Mouse (Mus musculus): Measurements from ENCODE around the gene Lrrfip2. TPM values are rescaled to one million over a fixed set of nuclear protein-coding genes. Genes with fewer than 3 reads are reported as not detected.

Gene Lrrfip2
- total RNA-seq, 1 experiment from 2014 or later: 97.4 TPM

GRCm38 (mm10) chr9:111204601-111205375 is 87.4 kb downstream of the Lrrfip2 start:
- no peak for ATAC-seq (ENCODE audit: extremely low read depth, insufficient number of reproducible peaks, low FRiP score, poor library complexity, severe bottlenecking)

- no peak for ATAC-seq (ENCODE audit: extremely low read depth, insufficient number of reproducible peaks, low FRiP score, poor library complexity, severe bottlenecking)
These were observed 90.3 kb downstream of the Lrrfip2 start for GRCm38 (mm10) chr9:111207683-111208082.

GRCm38 (mm10) chr9:111208185-111208584 is 90.8 kb downstream of the Lrrfip2 start:
- no peak for ATAC-seq (ENCODE audit: extremely low read depth, insufficient number of reproducible peaks, low FRiP score, poor library complexity, severe bottlenecking)

GRCm38 (mm10) chr9:111209158-111209699 is 91.8 kb downstream of the Lrrfip2 start:
- no peak for ATAC-seq (ENCODE audit: extremely low read depth, insufficient number of reproducible peaks, low FRiP score, poor library complexity, severe bottlenecking)

GRCm38 (mm10) chr9:111210412-111210811 is 93.0 kb downstream of the Lrrfip2 start:
- ATAC-seq (ENCODE audit: extremely low read depth, insufficient number of reproducible peaks, low FRiP score, poor library complexity, severe bottlenecking): no peak

GRCm38 (mm10) chr9:111211122-111212041 is 94.0 kb downstream of the Lrrfip2 start:
- no peak for ATAC-seq (ENCODE audit: extremely low read depth, insufficient number of reproducible peaks, low FRiP score, poor library complexity, severe bottlenecking)

GRCm38 (mm10) chr9:111213501-111213900 is 96.1 kb downstream of the Lrrfip2 start:
- no peak for ATAC-seq (ENCODE audit: extremely low read depth, insufficient number of reproducible peaks, low FRiP score, poor library complexity, severe bottlenecking)

GRCm38 (mm10) chr9:111216424-111216823 is 99.0 kb downstream of the Lrrfip2 start:
- 0 out of 2 replicates have a peak, but pooled peaks have one; percentile 36 for ATAC-seq (ENCODE audit: extremely low read depth, insufficient number of reproducible peaks, low FRiP score, poor library complexity, severe bottlenecking)

- ATAC-seq (ENCODE audit: extremely low read depth, insufficient number of reproducible peaks, low FRiP score, poor library complexity, severe bottlenecking): 0 out of 2 replicates have a peak, but pooled peaks have one; percentile 26
These were observed 103.2 kb downstream of the Lrrfip2 start for GRCm38 (mm10) chr9:111220551-111221080.

- no peak for ATAC-seq (ENCODE audit: extremely low read depth, insufficient number of reproducible peaks, low FRiP score, poor library complexity, severe bottlenecking)
These were observed 104.2 kb downstream of the Lrrfip2 start for GRCm38 (mm10) chr9:111221580-111221979.

GRCm38 (mm10) chr9:111223406-111223805 is 106.0 kb downstream of the Lrrfip2 start:
- no peak for ATAC-seq (ENCODE audit: extremely low read depth, insufficient number of reproducible peaks, low FRiP score, poor library complexity, severe bottlenecking)

GRCm38 (mm10) chr9:111228446-111228845 is 111.1 kb downstream of the Lrrfip2 start:
- ATAC-seq (ENCODE audit: extremely low read depth, insufficient number of reproducible peaks, low FRiP score, poor library complexity, severe bottlenecking): no peak

- no peak for ATAC-seq (ENCODE audit: extremely low read depth, insufficient number of reproducible peaks, low FRiP score, poor library complexity, severe bottlenecking)
These were observed 117.3 kb downstream of the Lrrfip2 start for GRCm38 (mm10) chr9:111234701-111235100.

- ATAC-seq (ENCODE audit: extremely low read depth, insufficient number of reproducible peaks, low FRiP score, poor library complexity, severe bottlenecking): no peak
These were observed 120.3 kb downstream of the Lrrfip2 start for GRCm38 (mm10) chr9:111237726-111238125.

GRCm38 (mm10) chr9:111239821-111240220 is 122.4 kb downstream of the Lrrfip2 start:
- no peak for ATAC-seq (ENCODE audit: extremely low read depth, insufficient number of reproducible peaks, low FRiP score, poor library complexity, severe bottlenecking)

GRCm38 (mm10) chr9:111243384-111243783 is 126.0 kb downstream of the Lrrfip2 start:
- ATAC-seq (ENCODE audit: extremely low read depth, insufficient number of reproducible peaks, low FRiP score, poor library complexity, severe bottlenecking): no peak

- no peak for ATAC-seq (ENCODE audit: extremely low read depth, insufficient number of reproducible peaks, low FRiP score, poor library complexity, severe bottlenecking)
These were observed 128.2 kb downstream of the Lrrfip2 start for GRCm38 (mm10) chr9:111245546-111245945.

GRCm38 (mm10) chr9:111247682-111248246 is 130.4 kb downstream of the Lrrfip2 start:
- no peak for ATAC-seq (ENCODE audit: extremely low read depth, insufficient number of reproducible peaks, low FRiP score, poor library complexity, severe bottlenecking)

All from neutrophil, adult 5-6 weeks (primary cell).